Mouse (Mus musculus): ENCODE measurements around the gene Slc4a10.

DNA sequence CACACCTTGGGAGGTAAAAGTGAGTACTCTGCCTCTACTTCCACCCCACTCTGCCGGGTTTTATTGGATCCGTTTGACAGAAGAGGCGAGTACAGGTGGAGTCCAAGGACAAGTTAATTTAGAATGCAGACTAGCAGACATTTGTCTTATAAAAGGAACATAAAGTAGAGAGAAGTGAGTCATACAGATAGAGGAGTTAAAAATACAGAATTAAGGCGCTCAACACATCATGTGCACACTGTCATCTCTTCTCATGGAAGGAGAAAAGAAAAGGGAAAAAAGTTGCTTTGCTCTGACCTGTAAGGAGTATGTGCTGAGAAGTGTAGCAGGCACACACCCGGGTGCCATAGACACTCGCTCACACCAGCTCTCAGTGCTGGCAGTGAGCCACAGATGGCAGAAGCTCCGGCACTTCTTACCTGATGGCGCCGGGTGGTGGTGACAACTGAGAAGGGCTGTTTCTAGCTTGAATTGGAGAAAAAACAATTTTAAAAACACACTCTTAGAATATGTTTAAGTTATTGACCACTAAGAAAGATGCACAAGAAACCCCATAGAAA, 276.9 kb downstream of the Slc4a10 start:
- TF ChIP-seq GATA1 (IDR thresholded peaks at IDR 0.05; ENCODE audit: low read length) (no peak), TAL1 (IDR thresholded peaks at IDR 0.05; ENCODE audit: low read length) (no peak)
